Mouse (Mus musculus): Measurements from ENCODE around the gene Plcb1.

DNA sequence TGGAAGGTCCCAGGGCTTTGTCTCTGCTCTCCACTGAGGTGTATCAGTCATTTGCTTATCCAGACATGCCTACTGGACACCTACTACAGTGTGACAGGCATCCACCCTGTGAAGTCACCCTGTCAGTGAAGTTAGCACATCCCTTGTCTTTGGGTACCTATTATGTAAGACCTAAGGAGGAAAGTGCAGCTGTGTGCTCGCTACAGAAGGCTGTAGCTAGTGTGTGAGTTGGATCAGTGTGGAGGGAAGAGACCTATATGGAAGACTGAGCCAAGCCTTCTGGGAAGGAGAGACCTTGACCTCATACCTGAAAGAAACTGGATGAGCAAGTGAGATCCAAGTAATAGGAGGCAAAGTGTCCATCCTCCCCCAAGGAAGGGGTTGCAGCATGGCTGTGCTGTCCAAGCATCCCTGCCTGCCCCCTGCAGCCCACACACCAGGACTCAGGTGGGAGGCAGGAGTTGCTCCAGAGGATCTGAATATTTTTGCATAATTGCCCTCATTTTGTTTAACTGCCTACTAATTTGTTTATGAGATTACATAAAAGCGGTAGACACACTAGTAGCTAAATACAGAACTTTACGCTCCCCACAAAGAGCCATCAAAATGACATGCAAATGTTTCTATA is 328.7 kb downstream of the Plcb1 start:
- TF ChIP-seq ZNF384 (IDR thresholded peaks at IDR 0.05; ENCODE audit: low read depth, low read length) = no peak
- TF ChIP-seq CHD2 (IDR thresholded peaks at IDR 0.05; ENCODE audit: low read depth, low read length) = no peak
